Mouse (Mus musculus) lung, adult 2 months (tissue): ENCODE data around the gene Lrrc17.

ENCODE experiments used
- CTCF ChIP-seq: fragments of 200-500 bp; IDR thresholded peaks from 2 replicates; pipeline ENCODE4 v1.5.1; 2011; ENCODE audit warnings: mild to moderate bottlenecking, low read length, control low read depth; ENCODE audit not compliant: insufficient read depth
- POLR2A ChIP-seq: fragments of 200-500 bp; IDR thresholded peaks from 2 replicates; pipeline ENCODE4 v1.6.1; 2011; ENCODE audit warnings: low read depth, mild to moderate bottlenecking, control low read depth, low read length, borderline replicate concordance; ENCODE audit errors: extremely low read depth

DNA sequence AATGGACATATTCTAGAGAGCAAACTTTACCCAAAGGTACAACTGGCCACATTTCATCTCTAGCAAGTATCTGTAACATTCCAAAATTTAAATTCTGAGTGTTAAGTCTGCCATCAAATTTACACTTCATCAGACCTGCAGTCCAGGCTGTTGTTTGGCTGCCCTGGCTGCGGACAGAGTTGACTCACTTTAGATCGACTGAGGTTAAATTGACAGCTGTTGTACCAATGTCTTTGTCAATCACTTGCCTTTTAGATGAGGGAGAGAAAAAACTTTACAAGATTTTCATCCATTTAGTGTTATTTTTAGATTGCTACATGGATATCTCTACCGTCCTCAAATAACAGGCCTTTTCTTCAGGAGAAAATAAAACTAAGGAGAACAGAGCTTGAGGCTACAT is 24.2 kb upstream of the Lrrc17 start:
- no peak for TF ChIP-seq CTCF
- no peak for TF ChIP-seq POLR2A
